Comparison of ENCODE assay signal across 11 mouse cellular contexts in the genomic region with DNA sequence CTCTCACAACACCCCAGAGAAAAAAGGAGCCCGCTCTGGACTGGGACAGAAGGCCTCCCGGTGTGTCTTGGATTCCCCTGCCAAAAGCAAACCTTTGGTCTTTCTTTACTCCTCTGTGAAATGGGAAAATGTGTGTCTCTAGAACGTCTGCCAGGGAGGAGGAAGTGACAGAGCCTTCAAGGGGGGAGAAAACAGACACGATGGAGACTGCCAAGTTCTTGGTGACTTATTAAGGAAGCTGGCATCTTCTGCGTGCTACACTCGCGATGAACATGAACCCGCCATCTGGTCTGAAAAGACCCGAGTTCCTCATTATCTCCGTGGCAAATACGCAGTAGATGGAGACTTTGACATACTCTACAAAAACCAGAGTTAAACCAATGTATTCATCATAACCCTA. TPM values are rescaled to one million over a fixed set of nuclear protein-coding genes. Genes with fewer than 3 reads are reported as not detected.
DNase-seq lines count a peak whose midpoint lies in the region; ATAC-seq lines count a peak whose summit lies in the region.
"Had no signal": no experiment of that assay in that cellular context is flagged by ENCODE, and none has a peak within 500 bp of the region (broad histone marks: within the 10 kb centered on the region; RNA-seq: fewer than 3 reads in every experiment).

No protein-coding gene starts in this region.

- peak overlapping the region; percentile 28; the same call in 1 of the 2 replicates for H3K27ac ChIP-seq in forebrain, embryonic 13.5 days
- H3K27ac ChIP-seq in forebrain, embryonic 12.5 days = no peak overlapping the region
- peak overlapping the region; percentile 73 for H3K27ac ChIP-seq in stomach, embryonic 16.5 days (ENCODE audit: low read length)
- H3K27ac ChIP-seq: hindbrain, embryonic 14.5 days; limb, embryonic 12.5 days; liver, embryonic 15.5 days; midbrain, embryonic 13.5 days had no signal

- no peak overlapping the region for H3K4me2 ChIP-seq in forebrain, embryonic 13.5 days
- H3K4me2 ChIP-seq in forebrain, embryonic 12.5 days = no peak overlapping the region
- no peak overlapping the region for H3K4me2 ChIP-seq in stomach, embryonic 16.5 days (ENCODE audit: low read depth, low read length)
- H3K4me2 ChIP-seq: hindbrain, embryonic 14.5 days; limb, embryonic 12.5 days; liver, embryonic 15.5 days; midbrain, embryonic 13.5 days had no signal

- H3K4me1 ChIP-seq in forebrain, embryonic 13.5 days = no peaks in the 10 kb centered on the region
- no peaks in the 10 kb centered on the region for H3K4me1 ChIP-seq in forebrain, embryonic 12.5 days
- H3K4me1 ChIP-seq in stomach, embryonic 16.5 days (ENCODE audit: control insufficient read depth, insufficient read depth, low read length) = no peaks in the 10 kb centered on the region; the same call in none of the 2 replicates
- H3K4me1 ChIP-seq: limb, embryonic 12.5 days; midbrain, embryonic 13.5 days had no signal

- peak; percentile 53 for DNase-seq in kidney, postnatal 36 days
- DNase-seq in kidney, postnatal 14 days = no peak
- peak; percentile 83 for DNase-seq in brain, adult 2 months (ENCODE audit: low read depth, low spot score)
- no peak for DNase-seq in gastrocnemius, adult 8-10 months (ENCODE audit: low spot score in 2 of 2)

- no peaks in the 10 kb centered on the region for H3K27me3 ChIP-seq in forebrain, embryonic 13.5 days
- H3K27me3 ChIP-seq in forebrain, embryonic 12.5 days = no peaks in the 10 kb centered on the region
- no peaks in the 10 kb centered on the region for H3K27me3 ChIP-seq in stomach, embryonic 16.5 days (ENCODE audit: control insufficient read depth, insufficient read depth, low read length)
- H3K27me3 ChIP-seq: limb, embryonic 12.5 days; liver, embryonic 15.5 days; midbrain, embryonic 13.5 days had no signal

- WGBS in forebrain, embryonic 13.5 days = 83% methylated on average over 11 of the region's 11 CpGs
- WGBS in forebrain, embryonic 12.5 days = 92% methylated on average over 11 of the region's 11 CpGs
- WGBS in stomach, embryonic 16.5 days = 72% methylated on average over 11 of the region's 11 CpGs

- peaks cover 10% of the 10 kb centered on the region; the same call in 1 of the 2 replicates for H3K36me3 ChIP-seq in forebrain, embryonic 13.5 days (ENCODE audit: poor library complexity, severe bottlenecking)
- H3K36me3 ChIP-seq in forebrain, embryonic 12.5 days (replicated peaks) = 0 out of 2 replicates have a peak, but pooled peaks cover 7% of the 10 kb centered on the region
- H3K36me3 ChIP-seq in stomach, embryonic 16.5 days (ENCODE audit: control insufficient read depth, insufficient read depth, low read length) = no peaks in the 10 kb centered on the region
- H3K36me3 ChIP-seq: liver, embryonic 15.5 days had no signal

- H3K9ac ChIP-seq in forebrain, embryonic 13.5 days = no peak overlapping the region
- H3K9ac ChIP-seq in forebrain, embryonic 12.5 days = no peak overlapping the region
- no peak overlapping the region for H3K9ac ChIP-seq in stomach, embryonic 16.5 days (ENCODE audit: low read length)
- H3K9ac ChIP-seq: hindbrain, embryonic 14.5 days; limb, embryonic 12.5 days; liver, embryonic 15.5 days; midbrain, embryonic 13.5 days had no signal

- H3K4me3 ChIP-seq in forebrain, embryonic 13.5 days = no peak overlapping the region
- no peak overlapping the region for H3K4me3 ChIP-seq in forebrain, embryonic 12.5 days (replicated peaks)
- H3K4me3 ChIP-seq in stomach, embryonic 16.5 days (replicated peaks; ENCODE audit: low read length) = no peak overlapping the region
- H3K4me3 ChIP-seq: limb, embryonic 12.5 days; liver, embryonic 15.5 days; midbrain, embryonic 13.5 days had no signal

- no peak for ATAC-seq in forebrain, embryonic 13.5 days
- no peak for ATAC-seq in forebrain, embryonic 12.5 days (ENCODE audit: low FRiP score)
- no peak for ATAC-seq in stomach, embryonic 16.5 days (ENCODE audit: insufficient read depth, low FRiP score)
- ATAC-seq: midbrain, embryonic 13.5 days had no signal

- no peaks in the 10 kb centered on the region for H3K9me3 ChIP-seq in forebrain, embryonic 13.5 days (replicated peaks)
- H3K9me3 ChIP-seq in forebrain, embryonic 12.5 days = no peaks in the 10 kb centered on the region
- H3K9me3 ChIP-seq in stomach, embryonic 16.5 days (replicated peaks; ENCODE audit: control insufficient read depth, low read length) = no peaks in the 10 kb centered on the region
- H3K9me3 ChIP-seq: limb, embryonic 12.5 days; liver, embryonic 15.5 days; midbrain, embryonic 13.5 days had no signal

RNA-seq across cellular contexts. Expression of gene Kdm2b, which starts 24.2 kb away (rescaled TPM):
- 107 and 108 TPM in 2 replicates for polyA plus RNA-seq in forebrain, embryonic 13.5 days (2015; fragmentation: Nextera tagmentation; extraction: Ambion mirVana)
- polyA plus RNA-seq in forebrain, embryonic 12.5 days (2016; fragmentation: Nextera tagmentation; extraction: Ambion mirVana) = 108 and 118 TPM in 2 replicates
- 33.2 and 37.4 TPM in 2 replicates for polyA plus RNA-seq in stomach, embryonic 16.5 days (2015; fragmentation: Nextera tagmentation; extraction: Ambion mirVana)
- total RNA-seq in gastrocnemius, adult 8-10 months (2022) = 10 to 100 TPM; 11.1 to 15.6 (median 13.1) TPM

RNA-seq across cellular contexts. Expression of gene Orai1, which starts 49.4 kb away (rescaled TPM):
- 10.6 and 10.8 TPM in 2 replicates for polyA plus RNA-seq in forebrain, embryonic 13.5 days (2015; fragmentation: Nextera tagmentation; extraction: Ambion mirVana)
- polyA plus RNA-seq in forebrain, embryonic 12.5 days (2016; fragmentation: Nextera tagmentation; extraction: Ambion mirVana) = 10.4 and 11.4 TPM in 2 replicates
- 16.6 and 18.3 TPM in 2 replicates for polyA plus RNA-seq in stomach, embryonic 16.5 days (2015; fragmentation: Nextera tagmentation; extraction: Ambion mirVana)
- 10 to 100 TPM; 27.8 to 35.0 (median 29.8) TPM for total RNA-seq in gastrocnemius, adult 8-10 months (2022)

Comparison
In these comparisons a context has a peak if more than half of its experiments do, and no peak if none do; other contexts are left out.
1. DNase-seq: peak in kidney, postnatal 36 days (2 of 2) and brain, adult 2 months (single experiment); none in kidney, postnatal 14 days (single experiment) and gastrocnemius, adult 8-10 months (0 of 2).